Mouse (Mus musculus) lung, embryonic 14.5 days (tissue): Measurements from ENCODE around the gene Cpne9. TPM values are rescaled to one million over a fixed set of nuclear protein-coding genes. Genes with fewer than 3 reads are reported as not detected.

Source experiments
- ATAC-seq: fragments of 200-750 bp; cut with Nextera tagmentation; 2 replicates; pipeline ENCODE4 v1.8.0; 2017; ENCODE audit warnings: mild to moderate bottlenecking, moderate TSS enrichment, moderate library complexity; ENCODE audit not compliant: insufficient read depth
- DNase-seq: peaks from one replicate; pipeline ENCODE4 v3.0.0-alpha.2; 2015
- H3K27ac ChIP-seq: fragments of 300-500 bp; sonication (generic); 2 replicates; pipeline ENCODE4 v1.5.1; 2014; ENCODE audit warnings: low read depth, mild to moderate bottlenecking, moderate library complexity
- H3K27me3 ChIP-seq: fragments of 300-500 bp; sonication (generic); 2 replicates; pipeline ENCODE4 v1.6.1; 2014; ENCODE audit warnings: low read length, control low read depth; ENCODE audit not compliant: insufficient read depth
- H3K36me3 ChIP-seq: fragments of 300-500 bp; sonication (generic); 2 replicates; pipeline ENCODE4 v1.6.1; 2014; ENCODE audit warnings: control low read depth; ENCODE audit not compliant: insufficient read depth
- H3K4me1 ChIP-seq: fragments of 300-500 bp; sonication (generic); 2 replicates; pipeline ENCODE4 v1.6.1; 2014; ENCODE audit warnings: antibody characterized with exemption, control low read depth; ENCODE audit not compliant: insufficient read depth
- H3K4me2 ChIP-seq: fragments of 300-500 bp; sonication (generic); 2 replicates; pipeline ENCODE4 v1.6.1; 2014; ENCODE audit warnings: mild to moderate bottlenecking
- H3K4me3 ChIP-seq: fragments of 300-500 bp; sonication (generic); 2 replicates; pipeline ENCODE4 v1.5.1; 2014; ENCODE audit warnings: low read depth, low read length
- H3K9ac ChIP-seq: fragments of 300-500 bp; sonication (generic); 2 replicates; pipeline ENCODE4 v1.6.1; 2014
- H3K9me3 ChIP-seq: fragments of 300-500 bp; sonication (generic); 2 replicates; pipeline ENCODE4 v1.6.1; 2016; ENCODE audit warnings: low read depth, low read length, control low read depth
- CTCF ChIP-seq: IDR thresholded peaks from 2 replicates; pipeline ENCODE4 v1.5.1; 2016; ENCODE audit warnings: antibody characterized with exemption, low read depth
- WGBS: fragments of 180-500 bp; shearing (Covaris S2); extraction: QIAGEN DNeasy Blood & Tissue Kit; methylation state at CpG from one replicate; pipeline ENCODE4 v1.1.7; 2014; 5-methylcytosine and 5-hydroxymethylcytosine counted together
- polyA plus RNA-seq: library from polyadenylated mRNA; unstranded; fragments of >200 nt; fragmentation: Nextera tagmentation; extraction: Ambion mirVana; gene quantifications from 2 replicates; pipeline ENCODE4 v1.2.1, GENCODE M21; 2014

The Cpne9 gene
- polyA plus RNA-seq, 1 experiment from 2014 or later, result not detected

- WGBS, result 84% methylated on average over 15 of the region's 15 CpGs
- Histone ChIP-seq H3K27ac (no peak overlapping the region), H3K4me1 (no peaks in the 10 kb centered on the region), H3K27me3 (peaks cover 6% of the 10 kb centered on the region; the same call in 1 of the 2 replicates), H3K4me3 (no peak overlapping the region), H3K36me3 (no peaks in the 10 kb centered on the region), H3K9ac (no peak overlapping the region), H3K9me3 (no peaks in the 10 kb centered on the region), H3K4me2 (no peak overlapping the region)
- no peak for ATAC-seq
- no peak for DNase-seq
- no peak for TF ChIP-seq CTCF
Observed at GRCm38 (mm10) chr6:113289346-113289745, 7.2 kb downstream of the Cpne9 start.

- ATAC-seq (no peak), DNase-seq (no peak)
- Histone ChIP-seq H3K9ac (no peak overlapping the region), H3K4me3 (no peak overlapping the region), H3K36me3 (no peaks in the 10 kb centered on the region), H3K9me3 (no peaks in the 10 kb centered on the region), H3K27me3 (no peaks in the 10 kb centered on the region), H3K4me2 (no peak overlapping the region), H3K4me1 (no peaks in the 10 kb centered on the region), H3K27ac (no peak overlapping the region)
- no peak for TF ChIP-seq CTCF
- 66% methylated on average over 6 of the region's 6 CpGs for WGBS
Observed at GRCm38 (mm10) chr6:113290346-113290745, 8.2 kb downstream of the Cpne9 start.

DNA sequence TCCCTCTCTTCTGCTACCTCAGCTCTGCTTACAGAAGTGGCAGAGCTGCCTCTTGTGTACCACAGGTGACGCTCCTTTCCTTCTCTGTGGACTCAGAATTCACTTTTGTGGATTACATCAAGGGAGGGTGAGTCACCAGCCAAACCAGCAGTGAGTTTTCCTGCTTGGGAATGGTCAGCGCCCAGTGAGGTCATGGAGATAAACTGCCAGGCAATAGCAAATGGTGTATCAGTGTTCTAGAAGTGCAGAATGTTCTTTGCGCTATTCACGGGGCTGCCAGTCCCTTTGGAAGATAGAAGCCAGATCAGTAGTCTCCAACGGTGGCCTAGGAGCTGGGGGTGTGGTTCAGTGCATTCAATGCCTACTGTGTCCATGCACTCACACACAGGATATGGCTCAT, 10.8 kb downstream of the Cpne9 start:
- 70% methylated on average over 5 of the region's 5 CpGs for WGBS
- H3K9ac ChIP-seq, result no peak overlapping the region
- no peak for TF ChIP-seq CTCF
- H3K4me2 ChIP-seq, result no peak overlapping the region
- H3K27me3 ChIP-seq, result no peaks in the 10 kb centered on the region
- H3K36me3 ChIP-seq, result no peaks in the 10 kb centered on the region
- H3K9me3 ChIP-seq, result no peaks in the 10 kb centered on the region
- DNase-seq, result no peak
- ATAC-seq, result no peak
- no peak overlapping the region for H3K4me3 ChIP-seq
- no peaks in the 10 kb centered on the region for H3K4me1 ChIP-seq
- no peak overlapping the region for H3K27ac ChIP-seq

DNA sequence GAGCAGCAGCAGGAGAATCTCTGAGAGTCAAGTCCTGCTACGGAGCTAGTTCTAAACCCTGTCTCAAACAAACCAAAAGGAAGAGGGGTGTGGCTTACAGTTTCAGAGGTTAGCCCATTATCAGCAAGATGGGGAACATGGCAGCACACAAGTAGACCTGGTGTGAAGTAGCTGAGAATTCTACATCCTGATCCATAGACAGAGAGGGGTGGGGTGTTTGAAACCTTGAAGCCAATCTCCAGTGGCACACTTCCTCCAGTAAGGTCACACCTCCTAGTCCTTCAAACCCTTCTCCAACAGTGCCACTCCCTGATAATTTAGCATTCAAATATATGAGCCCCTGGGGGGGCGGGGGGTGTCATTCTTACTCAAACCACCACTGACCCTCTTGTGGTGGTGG, 13.9 kb downstream of the Cpne9 start:
- H3K36me3 ChIP-seq, result no peaks in the 10 kb centered on the region
- H3K9ac ChIP-seq, result no peak overlapping the region
- H3K27me3 ChIP-seq, result no peaks in the 10 kb centered on the region
- no peak overlapping the region for H3K27ac ChIP-seq
- no peak overlapping the region for H3K4me2 ChIP-seq
- no peak for DNase-seq
- H3K9me3 ChIP-seq, result no peaks in the 10 kb centered on the region
- ATAC-seq, result no peak
- H3K4me3 ChIP-seq, result no peak overlapping the region
- H3K4me1 ChIP-seq, result no peaks in the 10 kb centered on the region
- TF ChIP-seq CTCF, result no peak
- WGBS, result 75% methylated on average over 2 of the region's 2 CpGs

GRCm38 (mm10) chr6:113296639-113297038, 14.5 kb downstream of the Cpne9 start:
- no peak for TF ChIP-seq CTCF
- H3K9me3 ChIP-seq, result no peaks in the 10 kb centered on the region
- H3K27me3 ChIP-seq, result no peaks in the 10 kb centered on the region
- ATAC-seq (no peak), DNase-seq (no peak)
- H3K4me2 ChIP-seq, result no peak overlapping the region
- H3K4me1 ChIP-seq, result no peaks in the 10 kb centered on the region
- WGBS, result 52% methylated on average over 4 of the region's 4 CpGs
- no peak overlapping the region for H3K9ac ChIP-seq
- H3K27ac ChIP-seq, result no peak overlapping the region
- no peaks in the 10 kb centered on the region for H3K36me3 ChIP-seq
- no peak overlapping the region for H3K4me3 ChIP-seq

GRCm38 (mm10) chr6:113301350-113301749, 19.2 kb downstream of the Cpne9 start:
- H3K27ac ChIP-seq, result no peak overlapping the region
- no peaks in the 10 kb centered on the region for H3K4me1 ChIP-seq
- no peaks in the 10 kb centered on the region for H3K27me3 ChIP-seq
- DNase-seq, result no peak
- H3K9me3 ChIP-seq, result no peaks in the 10 kb centered on the region
- no peaks in the 10 kb centered on the region for H3K36me3 ChIP-seq
- no peak for ATAC-seq
- 79% methylated on average over 5 of the region's 5 CpGs for WGBS
- H3K9ac ChIP-seq, result no peak overlapping the region
- no peak for TF ChIP-seq CTCF
- H3K4me2 ChIP-seq, result no peak overlapping the region
- H3K4me3 ChIP-seq, result no peak overlapping the region

GRCm38 (mm10) chr6:113302258-113302657, 20.2 kb downstream of the Cpne9 start:
- no peak overlapping the region for H3K27ac ChIP-seq
- H3K36me3 ChIP-seq, result no peaks in the 10 kb centered on the region
- peak; percentile 57 for TF ChIP-seq CTCF
- H3K9me3 ChIP-seq, result no peaks in the 10 kb centered on the region
- WGBS, result 29% methylated on average over 3 of the region's 3 CpGs
- ATAC-seq (no peak), DNase-seq (peak; percentile 63)
- no peak overlapping the region for H3K9ac ChIP-seq
- H3K27me3 ChIP-seq, result no peaks in the 10 kb centered on the region
- no peak overlapping the region for H3K4me3 ChIP-seq
- no peak overlapping the region for H3K4me2 ChIP-seq
- no peaks in the 10 kb centered on the region for H3K4me1 ChIP-seq
